Mouse (Mus musculus) cerebellum, adult 18-20 months (tissue): ENCODE data around the gene Lrch4.

Source experiments
- DNase-seq, 2 experiments: peaks; one replicate each; pipeline ENCODE4 v3.0.0; 2021

Lrch4 gene

DNA sequence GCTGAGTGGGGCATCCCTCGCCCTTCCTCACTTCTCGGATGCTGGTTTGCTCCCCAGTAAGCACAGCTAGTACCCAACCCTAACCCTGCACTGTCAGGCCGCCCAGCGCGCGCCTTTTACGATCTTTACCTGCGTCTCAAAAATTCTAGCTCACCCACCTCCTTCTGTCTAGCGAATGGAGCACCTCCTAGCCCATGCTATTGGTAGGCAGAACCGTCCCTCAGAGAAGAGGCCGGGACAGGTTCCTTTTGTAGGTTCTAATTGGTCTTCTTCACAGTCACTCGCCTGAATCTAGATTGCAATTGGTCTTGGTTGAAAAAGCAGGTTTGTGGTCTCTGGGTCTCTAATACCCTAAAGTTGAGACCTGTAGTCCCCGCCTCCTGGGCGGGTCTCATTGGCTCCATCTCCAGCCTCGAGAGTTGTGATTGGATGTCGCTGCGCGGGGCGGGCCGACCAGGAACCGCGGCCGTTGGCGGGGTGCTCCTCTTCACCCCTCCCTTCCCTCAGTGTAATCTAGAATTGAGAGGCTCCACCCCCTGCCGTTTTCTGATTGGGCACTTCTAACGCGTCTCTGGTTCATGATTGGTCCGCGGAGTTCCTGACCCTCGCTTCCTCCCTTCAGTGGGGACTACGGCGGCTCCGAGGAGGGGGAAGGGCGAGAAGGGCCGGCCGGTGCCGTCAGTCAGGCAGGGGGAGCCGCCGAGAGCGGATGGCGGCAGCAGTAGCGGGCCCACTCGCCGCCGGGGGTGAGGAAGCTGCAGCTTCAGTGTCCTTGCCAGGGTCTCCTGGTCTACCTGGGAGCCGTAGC lies at the start of gene Lrch4, which contains the start of the genes Fbxo24 and Gm20605:
Gene Lrch4, plus strand, starts transcription at position 624 of the 808 bp plus-strand sequence.
Gene Fbxo24, minus strand, starts transcription at position 505 of the 808 bp plus-strand sequence.
Gene Gm20605, plus strand, starts transcription at position 678 of the 808 bp plus-strand sequence.
- peak; percentile 97 to 100 for DNase-seq

DNA sequence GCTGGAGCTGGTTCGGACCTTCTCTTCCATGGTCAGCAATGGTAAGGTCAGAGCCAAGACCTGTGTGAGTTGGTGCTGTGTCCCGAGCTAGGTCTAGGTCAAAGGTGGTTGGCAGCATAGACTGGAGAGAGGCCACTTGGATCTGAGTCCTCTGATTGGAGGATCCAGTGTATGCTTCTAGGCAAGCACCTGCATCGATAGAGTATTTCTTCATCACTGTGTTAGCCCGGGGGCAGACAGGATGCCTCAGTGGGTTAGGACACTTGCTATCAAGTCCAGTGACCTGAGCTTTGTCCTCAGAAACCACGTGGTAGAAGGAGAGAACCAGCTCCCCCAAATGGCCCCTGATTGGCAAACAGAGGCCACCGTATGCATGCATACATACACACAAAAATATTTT lies 48.7 kb upstream of the Lrch4 start:
- no peak for DNase-seq

DNA sequence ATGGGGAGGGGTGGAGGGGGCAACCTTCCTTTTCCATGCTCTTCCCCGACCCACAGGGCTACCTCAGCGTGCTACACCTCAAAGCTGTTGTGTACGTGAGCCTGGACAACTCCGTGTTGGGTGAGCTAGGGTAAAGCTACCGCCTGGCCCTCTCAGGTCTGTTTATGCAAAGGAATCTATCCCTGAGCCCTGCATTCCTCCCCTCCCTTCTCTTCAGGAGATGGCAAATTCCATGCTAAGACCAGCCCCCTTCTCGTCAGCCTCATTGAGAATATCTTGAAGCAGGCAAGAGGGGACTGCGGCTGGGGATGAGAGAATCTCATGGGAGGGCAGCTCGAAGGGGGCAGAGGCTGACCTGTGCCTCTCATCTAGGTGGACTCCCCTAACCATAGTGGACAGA lies 46.2 kb upstream of the Lrch4 start:
- no peak for DNase-seq

DNA sequence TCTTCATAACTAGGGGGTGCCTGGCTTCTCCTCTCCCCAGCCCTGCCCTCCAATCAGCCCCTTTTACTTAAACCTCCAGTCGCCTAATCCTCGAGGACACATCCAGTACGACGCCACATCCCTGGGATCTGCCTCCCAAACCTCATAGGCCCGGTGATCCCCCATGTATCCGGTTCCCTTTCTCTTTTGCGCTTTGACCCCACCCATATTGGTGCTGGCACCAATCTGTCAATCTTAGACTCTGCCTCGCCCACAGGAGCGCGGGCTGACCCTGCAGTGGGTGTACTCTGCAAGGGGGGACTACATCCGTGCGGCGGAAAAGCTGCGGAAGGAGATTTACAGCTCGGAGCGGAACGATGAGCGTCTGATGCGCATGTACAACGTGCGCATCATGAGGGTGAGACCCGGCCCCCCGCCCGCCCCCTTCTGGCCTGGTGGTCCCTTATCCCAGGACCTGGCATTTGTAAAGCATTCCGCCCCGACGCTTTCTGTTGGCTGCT lies 45.2 kb upstream of the Lrch4 start:
- no peak for DNase-seq

DNA sequence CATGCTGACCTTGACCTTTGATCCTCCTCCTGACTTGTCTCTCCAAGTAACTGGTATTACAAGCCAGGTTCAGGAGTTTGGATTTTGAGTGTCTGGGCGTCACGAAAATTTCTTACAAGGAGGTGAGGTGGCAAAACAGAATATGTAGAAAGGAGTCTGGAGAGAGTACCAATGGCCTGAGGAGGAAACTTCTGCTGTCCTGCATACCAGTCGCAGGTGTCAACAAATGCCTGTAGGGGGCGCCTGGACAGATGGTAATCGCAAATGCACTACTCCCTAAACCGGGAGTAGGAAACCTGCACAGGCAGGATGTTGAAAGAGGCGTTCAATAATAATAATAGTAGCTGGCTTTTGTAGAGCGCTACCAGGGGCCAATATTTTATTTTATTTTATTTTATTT lies 43.9 kb upstream of the Lrch4 start:
- DNase-seq: peak; percentile 82 to 86

DNA sequence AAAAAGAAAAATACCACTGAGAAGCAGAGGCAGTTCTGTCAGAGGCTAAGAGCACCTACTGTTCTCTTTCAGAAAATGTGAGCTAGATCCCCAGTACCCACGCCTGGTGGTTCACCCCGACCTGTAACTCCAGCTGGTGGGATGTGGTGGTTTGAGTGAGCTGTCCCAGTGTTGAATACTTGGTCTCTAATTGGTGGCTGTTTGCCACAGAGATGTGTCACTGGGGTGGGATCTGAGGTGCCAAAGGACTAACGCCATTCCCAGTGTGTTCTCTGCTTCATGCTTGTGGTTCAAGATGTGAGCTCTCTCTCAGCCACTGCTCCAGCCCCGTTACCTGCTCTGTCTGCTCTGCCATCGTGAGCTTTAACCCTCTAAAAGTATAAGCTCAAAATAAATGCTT lies 38.4 kb upstream of the Lrch4 start:
- no peak for DNase-seq

DNA sequence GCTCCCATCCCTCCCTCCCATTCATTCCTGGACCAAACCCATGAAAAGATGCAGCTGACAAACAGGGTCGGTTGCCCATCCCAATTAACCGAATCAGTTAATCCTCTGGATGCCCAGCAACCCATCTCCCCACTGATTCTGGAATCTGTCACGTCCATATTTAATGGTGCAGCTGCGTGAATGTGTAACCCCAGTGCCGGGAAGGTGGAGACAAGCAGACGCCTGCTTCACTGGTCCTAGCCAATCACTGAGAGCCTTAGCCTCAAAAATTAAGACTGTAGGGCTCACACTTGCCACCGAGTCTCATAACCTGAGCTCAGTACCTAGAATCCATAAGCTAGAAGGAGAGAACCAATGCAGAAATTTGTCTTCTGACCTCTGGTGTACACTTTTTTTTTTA lies 33.0 kb upstream of the Lrch4 start:
- DNase-seq: no peak

DNA sequence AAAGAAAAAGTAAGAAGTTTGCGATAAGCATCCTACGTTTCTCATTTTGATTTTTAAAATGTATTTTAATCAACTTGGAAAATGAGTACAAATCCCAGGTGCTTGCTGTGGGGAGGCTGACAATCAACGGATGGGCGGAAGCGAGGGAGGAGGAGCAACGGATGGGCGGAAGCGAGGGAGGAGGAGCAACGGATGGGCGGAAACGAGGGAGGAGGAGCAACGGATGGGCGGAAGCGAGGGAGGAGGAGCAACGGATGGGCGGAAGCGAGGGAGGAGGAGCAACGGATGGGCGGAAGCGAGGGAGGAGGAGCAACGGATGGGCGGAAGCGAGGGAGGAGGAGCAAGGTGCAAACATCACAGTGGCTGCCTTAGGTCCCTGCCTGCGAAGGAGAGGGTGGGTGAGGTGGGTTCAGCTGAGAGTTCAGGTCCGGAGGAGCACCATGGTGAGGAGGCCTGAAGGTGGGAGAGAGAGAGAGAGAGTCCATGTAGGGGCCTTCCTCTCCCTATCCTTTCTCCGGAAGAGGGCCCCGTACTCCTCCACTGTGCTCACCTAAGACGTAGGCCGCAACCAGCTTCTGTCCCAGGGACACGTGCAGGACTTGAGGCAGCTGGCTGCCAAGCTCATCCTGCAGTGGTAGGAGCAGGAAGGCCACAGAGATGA lies 32.2 kb upstream of the Lrch4 start:
- DNase-seq: no peak

DNA sequence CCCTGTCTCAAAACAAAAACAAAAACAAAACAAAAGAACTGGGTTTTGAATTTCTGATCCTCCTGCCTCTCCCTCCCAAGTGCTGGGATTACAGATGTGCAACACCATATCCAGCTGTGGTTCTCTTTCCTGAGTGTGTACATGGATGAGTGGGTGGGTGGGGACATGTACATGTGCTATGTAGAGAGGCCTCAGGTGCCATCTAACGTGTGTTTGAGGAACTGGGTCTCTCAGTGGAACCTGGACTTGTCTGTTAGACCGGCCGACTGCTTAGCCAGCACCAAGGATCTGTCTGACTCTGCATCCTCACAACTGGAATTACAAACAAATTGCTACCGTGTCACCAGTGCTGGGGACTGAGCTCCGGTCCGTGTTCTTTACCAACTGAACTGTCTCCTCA lies 31.3 kb upstream of the Lrch4 start:
- no peak for DNase-seq

DNA sequence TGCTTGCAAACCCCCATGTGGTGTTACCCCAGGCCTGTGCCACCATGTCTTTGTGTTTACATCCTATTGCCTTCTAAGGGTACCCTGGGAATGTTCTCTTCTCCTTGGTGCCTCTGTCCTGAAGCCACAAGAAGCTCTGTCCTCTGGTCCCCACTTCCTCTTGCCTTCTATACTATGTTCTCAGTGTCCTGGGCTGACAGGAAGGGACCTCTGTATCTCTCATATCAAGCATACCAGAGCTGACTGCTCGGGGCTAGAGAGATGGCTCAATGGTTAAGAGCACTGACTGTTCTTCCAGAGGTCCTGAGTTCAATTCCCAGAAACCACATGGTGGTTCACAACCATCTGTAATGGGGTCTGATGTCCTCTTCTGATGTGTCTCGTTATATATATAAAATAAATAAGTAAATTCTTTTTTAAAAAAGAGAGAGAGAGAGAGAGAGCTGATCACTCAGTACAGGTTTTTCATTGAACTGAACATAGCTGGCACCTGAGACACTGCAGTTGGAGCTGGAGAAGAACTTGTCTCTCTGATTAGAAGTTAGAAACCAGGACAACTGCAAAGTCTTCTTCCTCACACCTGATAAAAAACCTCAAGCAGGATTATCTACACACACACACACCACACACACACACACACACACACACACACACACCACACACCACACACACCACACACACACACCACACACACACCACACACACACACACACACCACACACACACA lies 30.7 kb upstream of the Lrch4 start:
- DNase-seq: no peak

DNA sequence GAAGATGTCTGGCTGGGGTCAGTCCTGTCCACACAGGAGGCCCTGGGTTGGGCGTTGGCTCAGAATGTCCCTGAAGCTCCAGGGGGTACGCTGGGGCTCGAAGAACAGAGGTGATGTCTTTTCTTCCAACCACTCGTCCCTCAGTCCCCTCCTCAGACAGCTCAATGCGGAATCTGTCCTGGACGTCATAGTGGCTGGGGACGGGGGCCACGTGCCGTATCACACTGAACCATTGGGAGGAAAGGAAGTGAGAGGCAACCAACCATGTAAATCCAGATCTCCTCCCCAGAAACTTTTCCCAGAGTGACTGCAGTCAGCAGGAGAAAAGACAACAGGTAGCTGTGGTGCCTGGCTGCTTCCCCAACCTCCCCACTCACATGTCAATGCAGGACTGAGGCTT lies 29.3 kb upstream of the Lrch4 start:
- DNase-seq: peak in 1 of 2 experiments; percentile 16

DNA sequence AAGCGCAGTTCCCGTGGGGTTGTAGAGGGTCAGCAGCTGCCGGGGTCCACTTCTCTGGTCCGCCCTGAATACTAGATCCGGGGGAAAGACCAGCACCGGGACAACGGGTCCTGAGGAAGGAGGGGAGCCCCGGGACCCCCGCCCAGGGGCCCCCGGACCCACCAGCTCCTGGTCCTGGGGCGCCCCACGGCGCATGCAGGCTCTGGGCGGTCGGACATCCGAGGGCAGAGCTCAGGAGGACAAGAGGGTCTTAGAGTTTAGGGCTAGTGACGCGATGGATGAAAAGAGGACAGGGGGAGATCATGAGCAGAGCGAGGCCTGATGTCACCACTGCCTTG lies 28.7 kb upstream of the Lrch4 start:
- DNase-seq: no peak

DNA sequence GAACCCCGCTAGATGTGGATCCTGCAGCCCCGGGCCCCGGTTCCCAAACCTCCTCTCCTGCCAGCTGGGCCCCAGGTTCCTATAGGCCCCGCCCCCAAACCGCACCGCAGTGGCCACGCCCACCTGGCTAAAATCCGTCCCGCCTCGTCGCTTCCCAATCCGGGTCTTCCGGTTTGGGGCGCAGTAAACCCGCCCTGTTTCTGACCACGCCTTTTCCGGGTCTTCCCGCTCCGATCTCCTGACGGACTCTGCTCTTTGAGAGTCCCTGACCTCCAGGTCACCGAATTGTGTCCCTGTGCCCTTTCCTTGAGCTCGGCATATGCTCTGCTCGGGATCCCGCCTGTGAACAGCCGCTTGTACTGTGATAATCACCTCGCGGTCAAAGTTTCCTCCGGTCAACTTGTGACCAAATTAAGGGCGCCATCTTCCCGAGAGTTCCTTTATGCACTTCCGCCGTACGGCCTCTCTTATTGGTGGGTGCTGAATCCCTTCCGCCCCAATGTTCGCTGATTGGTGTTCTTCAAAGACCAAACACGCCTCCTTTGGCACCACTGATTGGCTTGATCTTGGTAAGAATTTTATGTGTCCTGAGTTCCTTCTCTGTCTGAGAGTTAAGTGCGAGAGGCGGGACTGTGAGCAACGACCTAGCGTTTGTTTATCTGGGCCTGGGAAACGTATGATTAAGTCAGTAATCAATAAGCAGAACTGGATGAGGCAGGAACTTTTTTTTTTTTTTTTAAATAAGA lies 28.1 kb upstream of the Lrch4 start, which contains the start of gene Mospd3:
Gene Mospd3, minus strand, starts transcription at position 440 of the 746 bp plus-strand sequence.
- peak; percentile 95 to 96 for DNase-seq

DNA sequence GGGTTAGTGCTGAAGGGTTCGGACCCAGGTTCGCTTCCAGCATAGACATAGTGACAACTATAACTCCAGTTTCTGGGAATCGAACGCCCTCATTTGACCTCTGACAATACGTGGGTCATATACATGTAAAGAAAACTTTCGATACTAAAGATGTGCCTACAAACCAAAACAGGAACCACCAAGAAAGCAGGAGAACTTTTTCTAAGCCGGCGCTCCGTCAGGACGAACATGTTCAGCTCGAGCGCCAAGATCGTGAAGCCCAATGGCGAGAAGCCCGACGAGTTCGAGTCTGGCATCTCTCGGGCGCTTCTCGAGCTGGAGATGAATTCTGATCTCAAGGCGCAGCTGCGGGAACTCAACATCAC lies 27.6 kb upstream of the Lrch4 start:
- peak in 1 of 2 experiments; percentile 23 for DNase-seq

DNA sequence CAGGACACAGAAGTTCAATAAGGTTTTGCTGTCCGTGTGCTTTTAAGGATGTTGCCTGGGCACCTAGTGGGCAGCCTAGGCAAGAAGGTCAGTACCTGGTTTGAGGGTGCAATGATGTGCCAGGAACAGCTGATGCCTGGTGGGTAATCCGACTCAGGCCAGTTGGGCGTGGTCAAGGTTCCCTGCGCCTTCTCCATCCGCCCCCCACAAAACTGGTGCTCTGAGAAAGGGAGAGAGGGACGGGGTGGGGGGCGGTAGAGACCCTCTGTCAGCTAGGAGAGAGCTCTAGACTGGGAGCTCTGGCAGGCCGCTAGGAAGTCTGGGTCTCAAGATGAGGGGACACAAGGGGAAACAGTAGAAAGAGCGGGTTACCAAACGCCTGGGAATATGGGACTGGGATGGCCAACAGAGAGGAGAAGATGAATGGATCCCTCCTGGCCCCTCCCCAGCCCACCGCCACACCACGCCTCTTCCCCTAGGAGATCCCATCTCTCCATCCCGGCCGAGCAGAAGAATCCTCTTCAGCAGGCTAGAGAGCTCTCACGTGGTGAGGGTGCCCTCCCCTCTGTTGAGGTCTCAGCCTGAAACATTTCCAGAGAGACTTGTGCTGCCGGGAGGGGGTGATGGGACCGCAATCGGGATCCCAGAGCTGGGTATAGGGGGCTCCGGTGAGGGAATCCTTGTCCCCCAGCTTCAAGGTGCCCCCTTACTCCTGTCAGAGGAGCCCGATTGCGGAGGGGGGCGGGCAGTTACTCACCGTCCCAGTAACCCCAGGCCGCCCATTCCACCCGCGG lies 20.9 kb upstream of the Lrch4 start:
- DNase-seq: no peak

DNA sequence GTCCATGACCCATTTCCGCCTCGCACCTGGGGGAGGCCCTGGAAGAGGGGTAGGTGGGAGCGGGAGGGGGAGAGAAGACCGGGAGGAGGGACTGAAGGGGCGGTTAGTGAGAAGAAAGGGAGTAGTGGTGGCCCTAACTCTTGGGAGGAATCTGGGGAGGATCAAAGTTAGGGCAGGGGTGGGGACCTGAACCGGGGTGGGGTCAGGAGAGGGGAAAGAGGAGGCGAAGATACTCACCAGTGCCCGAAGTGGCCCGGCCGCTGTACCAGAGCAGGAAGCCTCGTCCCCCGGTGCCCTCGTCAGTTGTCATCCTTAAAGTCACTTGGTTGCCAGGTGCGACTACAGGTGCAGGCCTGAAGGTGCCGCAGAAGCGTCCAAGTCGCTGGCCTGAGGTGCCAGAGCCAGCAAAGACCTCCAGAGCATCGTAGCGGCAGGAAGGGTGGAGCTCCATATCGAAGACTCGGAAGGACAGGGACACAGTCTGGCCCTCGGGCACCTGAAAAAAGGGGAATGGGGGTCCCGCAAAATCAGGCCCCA lies 20.2 kb upstream of the Lrch4 start:
- DNase-seq: no peak

DNA sequence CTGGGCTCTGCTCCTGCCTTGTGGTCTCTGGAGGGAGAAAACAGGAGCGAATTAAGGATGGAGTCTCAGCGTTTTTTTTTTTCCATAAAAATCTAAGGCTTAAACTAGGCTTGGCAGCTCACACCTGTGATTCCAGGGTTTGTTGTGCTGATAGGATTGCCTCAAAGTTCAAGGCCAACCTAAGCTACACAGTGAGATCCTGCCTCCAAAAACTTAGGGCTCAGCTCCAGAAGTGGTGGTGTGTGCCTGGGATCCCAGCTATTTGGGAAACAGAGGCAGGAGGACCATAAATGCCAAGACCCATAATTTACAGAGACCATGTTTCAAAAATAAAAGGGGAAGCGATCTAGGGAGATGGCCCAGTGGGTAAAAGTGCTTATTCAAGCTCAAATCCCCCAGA lies 19.6 kb upstream of the Lrch4 start:
- DNase-seq: no peak

DNA sequence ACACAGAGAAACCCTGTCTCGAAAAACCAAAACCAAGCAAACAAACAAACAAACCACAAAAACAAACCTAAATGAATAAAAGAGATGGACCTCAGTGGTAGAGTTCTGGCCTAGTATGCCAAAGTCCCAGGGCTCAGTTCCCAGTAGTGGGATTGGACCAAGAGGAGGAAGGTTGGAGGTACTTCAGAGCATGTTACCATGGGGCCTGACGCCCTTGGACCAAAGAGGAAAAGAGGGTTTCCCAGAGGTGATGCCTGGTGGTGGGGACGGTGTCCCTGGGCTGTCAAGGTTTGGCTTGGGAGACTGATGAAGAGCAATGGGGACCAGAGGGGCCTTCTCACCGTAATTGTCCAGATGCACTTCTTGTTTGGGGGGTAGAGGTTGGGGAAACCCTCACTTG lies 18.9 kb upstream of the Lrch4 start:
- no peak for DNase-seq

DNA sequence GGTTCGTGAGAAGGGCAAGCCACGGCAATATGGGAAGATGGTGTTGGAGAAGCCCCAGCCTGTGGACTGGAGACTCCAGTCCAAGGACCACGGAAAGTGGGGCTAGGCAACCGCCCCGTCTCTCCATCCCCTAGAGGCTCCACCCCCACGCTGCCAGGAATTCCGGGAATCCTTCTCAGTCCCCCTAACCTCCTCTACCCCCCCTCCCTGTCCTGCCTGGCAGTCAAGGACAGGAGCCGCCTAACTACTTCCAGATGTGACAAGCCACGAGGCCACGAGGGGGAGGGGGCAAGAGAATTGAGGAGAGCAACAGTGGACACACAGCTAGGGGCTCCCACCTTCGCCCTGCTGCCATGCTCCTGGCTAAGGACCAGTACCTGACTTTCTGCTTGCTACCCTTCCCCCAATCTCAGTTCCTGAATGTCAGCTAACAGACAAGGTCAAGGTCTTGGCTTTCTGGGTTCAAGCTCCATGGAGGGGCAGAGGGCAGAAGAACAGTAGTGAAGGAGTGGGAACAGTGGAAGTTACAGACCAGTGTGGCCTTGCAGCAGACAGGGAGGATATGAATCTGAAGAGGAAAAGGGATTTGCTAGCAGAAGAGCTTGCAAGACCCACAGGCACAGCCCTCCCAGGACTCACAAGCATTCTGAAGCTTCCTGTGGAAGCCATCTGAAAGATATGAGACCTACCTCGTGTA lies 18.2 kb upstream of the Lrch4 start:
- DNase-seq: no peak

DNA sequence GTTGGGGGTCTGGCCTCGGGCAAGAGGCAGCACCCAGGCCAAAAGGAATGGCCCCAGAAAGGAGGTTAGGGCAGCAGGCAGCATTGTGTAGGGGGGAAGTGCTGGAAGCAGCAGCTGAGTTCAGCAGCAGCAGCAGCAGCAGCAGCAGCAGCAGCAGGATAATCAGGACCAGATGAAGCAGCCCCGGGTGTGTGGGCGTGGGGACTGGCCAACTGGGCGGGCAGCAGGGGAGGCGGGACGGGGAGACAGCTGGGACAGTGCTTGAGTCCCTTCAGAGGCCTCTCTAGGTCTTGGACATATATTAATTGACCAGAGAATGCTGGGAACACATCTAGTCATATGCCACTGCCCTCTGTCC lies 17.7 kb upstream of the Lrch4 start:
- no peak for DNase-seq

DNA sequence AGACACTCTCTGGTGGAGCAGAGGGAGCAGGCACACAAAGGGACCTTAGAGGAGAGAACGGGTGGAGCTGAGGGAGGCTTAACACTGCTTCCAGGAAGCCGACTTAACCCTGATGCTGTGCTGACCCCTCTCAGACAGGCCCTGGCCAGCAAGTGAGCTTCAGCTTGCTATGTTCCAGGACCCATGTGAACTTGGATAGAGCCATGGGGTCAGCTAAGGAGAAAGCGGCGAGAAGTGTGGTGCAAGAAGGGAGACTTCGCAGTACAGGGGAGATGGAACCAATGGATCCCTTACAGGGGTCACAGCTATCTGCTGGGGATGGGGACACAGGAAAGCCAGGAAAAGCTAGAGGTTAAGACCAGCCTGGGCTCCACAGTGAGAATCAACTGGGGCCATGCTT lies 15.8 kb upstream of the Lrch4 start:
- DNase-seq: no peak
